Mouse (Mus musculus): ENCODE results near the gene Ap5s1.
A peak's percentile ranks its signal among the peaks of the same experiment; 100 is the strongest.

Gene Ap5s1

DNA sequence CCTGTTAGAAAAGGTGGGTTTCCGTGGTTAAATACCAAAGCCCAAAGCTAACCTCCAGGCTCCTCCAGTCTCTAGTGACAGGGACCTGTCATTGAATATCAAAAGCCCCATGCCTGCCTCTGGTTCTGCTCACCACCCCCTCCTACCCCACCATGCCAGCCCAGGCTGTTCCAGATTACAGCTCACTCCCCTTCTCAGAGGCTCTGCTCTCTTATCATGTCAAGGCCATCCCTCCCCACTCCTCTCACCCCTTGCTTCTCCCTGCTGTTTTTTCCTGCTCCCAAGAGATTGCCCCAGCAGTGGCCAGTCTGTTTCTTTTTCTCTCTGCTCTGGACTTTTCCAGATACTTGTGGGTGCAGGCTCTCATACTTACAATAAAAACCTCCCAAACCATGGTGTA, 16.7 kb downstream of the Ap5s1 start:
- no peak for DNase-seq

DNA sequence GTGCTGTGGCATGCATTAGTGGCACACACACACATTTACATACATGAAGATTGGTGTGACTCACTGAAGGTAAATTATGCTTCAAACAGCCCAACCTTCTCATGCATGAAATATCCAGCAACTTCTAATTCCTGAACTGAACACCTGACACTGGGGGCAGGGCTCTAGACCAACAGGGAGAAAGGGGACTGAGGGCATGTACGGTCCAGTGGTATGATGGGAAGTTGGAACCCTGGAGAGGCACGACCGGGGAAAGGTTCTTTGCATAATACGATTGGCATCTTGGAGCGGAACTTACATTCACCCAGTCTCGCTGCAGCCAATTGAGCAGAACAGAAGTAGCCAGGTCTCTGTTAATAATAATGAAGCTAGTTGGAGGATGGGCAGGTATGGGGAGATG, 18.3 kb downstream of the Ap5s1 start:
- peak; percentile 68 to 91 for DNase-seq

GRCm38 (mm10) chr2:131226669-131227068, 19.8 kb downstream of the Ap5s1 start:
- DNase-seq = peak; percentile 34 to 59

GRCm38 (mm10) chr2:131227243-131227642, 20.4 kb downstream of the Ap5s1 start:
- DNase-seq = no peak

DNA sequence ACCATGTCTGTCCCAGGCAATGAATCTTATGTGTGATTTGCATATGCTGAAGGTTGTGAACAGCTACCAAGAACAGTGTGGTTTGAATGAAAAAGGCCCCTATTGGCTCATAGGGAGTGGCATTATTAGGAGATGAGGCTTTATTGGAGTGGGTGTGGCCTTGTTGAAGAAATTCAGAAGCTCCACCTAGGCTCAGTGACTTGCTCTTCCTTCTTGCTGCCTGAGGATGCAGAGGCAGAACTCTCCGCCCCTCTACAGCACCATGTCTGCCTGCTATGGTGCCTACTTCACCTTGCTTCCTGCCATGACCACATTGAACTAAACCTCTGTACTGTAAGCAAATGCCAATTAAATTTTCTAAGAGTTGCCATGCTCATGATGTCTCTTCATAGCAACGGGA, 25.7 kb downstream of the Ap5s1 start:
- no peak for DNase-seq

GRCm38 (mm10) chr2:131233307-131234126, 26.6 kb downstream of the Ap5s1 start, which contains the start of gene Mavs:
Gene Mavs (plus strand): TSS chr2:131234063.
- peak; percentile 98 to 99 for DNase-seq

- peak; percentile 51 to 66 for DNase-seq
Observed at GRCm38 (mm10) chr2:131234127-131234650, 27.3 kb downstream of the Ap5s1 start.

- peak; percentile 58 to 79 for DNase-seq
Observed at GRCm38 (mm10) chr2:131234970-131235635, 28.2 kb downstream of the Ap5s1 start.

- DNase-seq = no peak
Observed at GRCm38 (mm10) chr2:131242180-131242579, 35.3 kb downstream of the Ap5s1 start.

GRCm38 (mm10) chr2:131242929-131243328, 36.1 kb downstream of the Ap5s1 start:
- DNase-seq = no peak

- DNase-seq = peak; percentile 87 to 89
Observed at GRCm38 (mm10) chr2:131253681-131254328, 46.9 kb downstream of the Ap5s1 start.

- DNase-seq = peak in 1 of 2 experiments; percentile 84
Observed at GRCm38 (mm10) chr2:131254329-131254713, 47.4 kb downstream of the Ap5s1 start.

GRCm38 (mm10) chr2:131255738-131256137, 48.9 kb downstream of the Ap5s1 start:
- DNase-seq = no peak

DNA sequence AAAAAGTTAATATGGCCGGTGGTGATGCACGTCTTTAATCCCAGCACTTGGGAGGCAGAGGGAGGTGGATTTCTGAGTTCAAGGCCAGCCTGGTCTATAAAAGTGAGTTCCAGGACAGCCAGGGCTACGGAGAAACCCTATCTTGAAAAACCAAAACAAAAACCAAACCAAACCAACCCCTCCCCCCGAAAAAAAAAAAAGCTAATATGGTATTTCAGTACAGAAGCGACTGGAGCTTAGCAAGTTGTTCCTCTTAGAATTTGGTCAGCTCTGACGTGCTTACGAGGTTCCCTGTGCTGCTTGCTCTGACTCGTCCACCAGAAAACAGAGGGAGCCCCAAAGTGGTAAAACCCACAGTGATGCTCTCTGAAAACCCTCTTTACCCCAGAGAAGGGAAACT, 51.8 kb downstream of the Ap5s1 start:
- DNase-seq = no peak

DNA sequence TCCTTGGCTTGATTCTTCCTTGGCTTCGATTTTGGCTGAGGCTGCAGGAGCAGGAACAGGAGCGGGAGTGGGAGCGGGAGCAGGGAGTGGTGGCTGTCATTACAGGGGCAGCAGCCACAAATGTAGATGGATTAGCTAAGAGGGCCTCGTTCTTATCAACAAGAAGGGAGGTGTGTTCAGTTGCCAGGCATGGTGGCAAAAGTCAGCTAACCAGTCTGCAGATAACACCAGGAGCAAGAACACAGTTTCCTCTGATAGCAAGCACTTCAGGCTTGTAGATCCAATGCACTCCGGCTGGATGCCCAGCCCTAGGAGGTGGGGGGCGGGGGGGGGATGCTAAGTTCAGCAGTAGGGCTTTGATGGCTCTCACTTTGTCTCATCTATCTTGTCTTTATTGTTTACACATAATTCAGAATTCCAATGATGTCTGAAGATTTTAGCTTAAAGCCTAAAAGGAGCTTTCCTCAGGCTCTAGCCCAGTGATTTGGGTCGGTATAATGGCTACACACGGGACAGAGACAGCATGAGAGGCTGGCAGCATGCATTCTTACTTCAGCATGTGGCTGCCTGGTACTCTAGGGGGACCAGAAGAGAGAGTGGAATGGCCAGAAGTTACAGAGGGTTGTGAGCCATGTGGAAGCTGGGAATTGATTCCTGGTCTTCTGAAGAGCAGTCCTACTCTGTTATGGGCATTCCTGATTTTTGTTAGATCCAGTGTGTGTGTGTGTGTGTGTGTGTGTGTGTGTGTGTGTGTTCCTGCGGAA, 53.8 kb downstream of the Ap5s1 start:
- no peak for DNase-seq

- DNase-seq = no peak
Observed at GRCm38 (mm10) chr2:131261481-131262212, 54.8 kb downstream of the Ap5s1 start.

DNA sequence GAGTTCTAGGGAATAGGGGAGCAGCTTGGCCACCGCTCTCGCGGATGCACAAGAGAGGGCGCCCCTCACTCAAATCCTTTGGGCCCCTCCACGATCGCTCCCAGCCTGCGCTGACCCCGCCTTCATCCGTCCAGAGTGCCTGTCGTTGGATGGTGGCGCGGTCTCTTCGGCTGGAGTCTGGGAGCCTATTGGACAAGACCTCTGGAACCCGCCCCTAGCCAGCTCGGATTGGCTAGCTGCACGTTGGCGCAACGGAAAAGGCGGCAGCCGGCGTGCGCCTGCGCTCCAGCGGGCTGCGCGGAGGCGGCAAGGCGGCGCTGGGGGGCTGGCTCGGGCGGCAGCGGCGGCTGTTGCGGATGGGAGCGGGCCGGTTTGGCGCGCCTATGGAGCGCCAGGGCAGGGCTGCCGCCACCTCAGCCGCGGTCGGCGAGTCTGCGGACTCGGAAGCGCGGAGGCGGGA, 55.4 kb downstream of the Ap5s1 start, which contains the start of gene Pank2:
Gene Pank2 (plus strand): TSS at position 283 of the 460 bp plus-strand sequence.
- DNase-seq = peak; percentile 98 to 99

All from kidney, postnatal 25 days (tissue).